Mouse (Mus musculus) retina, adult 2 months (tissue): ENCODE measurements around the gene Fam163b.
A peak's percentile ranks its signal among the peaks of the same experiment; 100 is the strongest.

Source experiments
- DNase-seq: peaks from one replicate; pipeline ENCODE4 v3.0.0-alpha.2; 2012; ENCODE audit warnings: low read depth, low spot score

Gene Fam163b

DNA sequence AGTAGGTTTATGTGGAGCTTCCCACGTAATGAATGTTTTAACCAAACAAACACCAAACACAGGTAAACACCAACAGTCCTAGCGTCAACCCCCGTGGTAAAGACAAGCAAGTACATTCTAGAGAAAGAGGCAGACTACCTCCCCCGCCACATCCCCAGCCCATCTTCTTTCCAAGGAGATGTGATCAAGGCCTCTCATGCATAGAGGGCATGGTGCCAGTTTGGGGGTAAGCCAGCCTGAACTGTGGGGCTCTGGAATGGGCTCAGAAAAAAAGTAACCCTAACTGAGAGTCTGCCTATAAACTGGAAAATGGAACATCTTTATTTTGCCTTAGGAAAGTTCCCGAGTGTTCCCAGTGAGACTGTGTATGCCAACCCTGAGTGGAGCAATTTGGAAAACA, 6.4 kb downstream of the Fam163b start:
- no peak for DNase-seq

DNA sequence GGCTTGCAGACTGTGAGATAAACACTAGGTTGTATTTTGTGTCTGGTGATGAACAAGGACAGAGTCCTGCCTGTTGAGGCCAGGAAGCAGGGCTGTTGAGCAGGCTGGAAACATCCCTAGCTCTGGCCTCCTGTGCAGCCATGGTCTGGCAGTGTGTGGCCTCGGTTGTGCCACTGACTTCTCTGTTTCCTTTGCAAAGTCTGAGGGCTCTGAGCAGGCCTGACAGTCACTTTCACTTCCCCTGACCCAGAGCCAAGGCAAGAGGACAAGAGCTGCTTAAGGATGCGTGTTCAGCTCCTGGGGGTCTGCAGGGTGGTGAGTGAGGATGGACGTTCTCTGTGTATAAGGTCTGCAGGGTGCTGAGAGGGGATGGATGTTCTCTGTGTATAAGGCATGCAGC, 13.3 kb downstream of the Fam163b start:
- DNase-seq, result no peak

DNA sequence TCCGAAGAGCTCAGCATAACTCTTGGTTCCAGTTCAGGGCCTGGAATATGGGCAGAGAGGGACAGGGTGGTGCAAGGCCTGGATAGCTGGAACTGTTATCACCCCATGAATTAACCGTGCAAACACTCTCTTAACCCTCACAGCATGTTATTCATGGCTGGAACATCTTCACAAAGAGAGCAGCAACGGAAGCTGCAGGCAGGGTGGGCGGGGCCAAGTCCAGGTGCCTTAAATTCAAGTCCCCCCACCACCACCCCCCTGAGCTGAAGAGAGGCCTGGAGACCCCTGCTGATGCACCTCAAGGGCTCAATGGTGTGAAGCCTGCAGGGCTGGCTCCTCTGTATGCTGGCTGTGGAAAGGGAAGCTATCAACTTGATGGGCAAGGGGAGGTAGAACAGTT, 15.8 kb downstream of the Fam163b start:
- DNase-seq, result no peak

DNA sequence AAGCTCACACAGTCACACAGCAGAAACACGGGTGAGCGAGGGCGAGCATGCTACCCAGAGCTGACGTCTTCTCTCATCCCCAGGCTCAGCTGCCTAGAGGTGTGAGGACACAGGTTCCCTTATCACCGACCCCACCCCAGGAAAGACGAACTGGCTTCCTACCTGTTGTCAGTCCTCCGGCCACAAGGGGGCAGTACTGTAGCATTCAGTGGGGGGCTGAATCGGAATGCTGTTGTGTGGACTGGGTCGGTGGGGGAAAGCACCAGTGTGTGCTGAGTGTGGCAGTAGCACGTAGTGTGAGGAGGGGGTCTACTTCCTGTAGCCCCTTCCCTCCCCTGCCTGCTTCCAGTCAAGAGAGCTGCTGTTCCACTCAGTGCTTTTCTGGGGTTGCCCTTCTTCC, 16.3 kb downstream of the Fam163b start:
- peak; percentile 20 for DNase-seq

DNA sequence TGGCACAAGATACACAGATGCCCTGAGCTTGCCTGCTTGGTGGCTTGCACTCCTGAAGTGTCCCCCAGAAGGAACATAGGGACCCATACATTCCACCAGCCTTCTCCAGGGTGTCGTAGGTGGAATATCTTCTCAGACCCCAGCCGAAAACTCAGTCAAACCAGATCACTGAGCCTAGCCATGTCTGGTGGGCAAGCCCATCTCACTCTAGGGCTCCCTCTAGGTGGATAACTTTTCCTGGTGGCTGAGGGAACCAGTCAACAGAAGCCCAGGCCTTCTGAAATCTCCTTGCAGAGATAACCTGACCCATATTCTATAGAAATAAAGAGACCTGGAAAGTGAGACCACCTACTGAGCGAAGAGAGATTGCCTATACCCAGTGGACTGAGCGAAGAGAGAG, 19.2 kb downstream of the Fam163b start:
- no peak for DNase-seq

DNA sequence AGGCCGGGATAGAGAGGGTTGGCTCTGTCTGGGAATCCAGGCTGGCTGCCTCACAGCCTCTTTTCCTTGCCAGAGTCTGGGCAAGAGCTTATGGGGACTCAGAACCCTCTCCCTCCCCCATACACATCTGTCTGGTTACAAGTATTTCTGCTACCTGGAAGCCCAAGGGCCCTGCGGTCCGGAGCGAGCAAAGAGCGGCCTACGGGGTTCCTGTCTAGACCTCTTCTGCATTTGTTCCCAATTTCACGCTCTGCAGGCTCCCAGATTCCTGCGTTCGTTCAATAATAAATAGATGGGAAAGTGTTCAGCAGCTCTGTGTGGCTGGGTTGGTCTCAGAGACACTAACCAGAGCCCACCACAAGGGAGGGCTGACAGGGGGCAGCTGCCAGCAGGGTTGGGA, 19.7 kb downstream of the Fam163b start:
- no peak for DNase-seq

DNA sequence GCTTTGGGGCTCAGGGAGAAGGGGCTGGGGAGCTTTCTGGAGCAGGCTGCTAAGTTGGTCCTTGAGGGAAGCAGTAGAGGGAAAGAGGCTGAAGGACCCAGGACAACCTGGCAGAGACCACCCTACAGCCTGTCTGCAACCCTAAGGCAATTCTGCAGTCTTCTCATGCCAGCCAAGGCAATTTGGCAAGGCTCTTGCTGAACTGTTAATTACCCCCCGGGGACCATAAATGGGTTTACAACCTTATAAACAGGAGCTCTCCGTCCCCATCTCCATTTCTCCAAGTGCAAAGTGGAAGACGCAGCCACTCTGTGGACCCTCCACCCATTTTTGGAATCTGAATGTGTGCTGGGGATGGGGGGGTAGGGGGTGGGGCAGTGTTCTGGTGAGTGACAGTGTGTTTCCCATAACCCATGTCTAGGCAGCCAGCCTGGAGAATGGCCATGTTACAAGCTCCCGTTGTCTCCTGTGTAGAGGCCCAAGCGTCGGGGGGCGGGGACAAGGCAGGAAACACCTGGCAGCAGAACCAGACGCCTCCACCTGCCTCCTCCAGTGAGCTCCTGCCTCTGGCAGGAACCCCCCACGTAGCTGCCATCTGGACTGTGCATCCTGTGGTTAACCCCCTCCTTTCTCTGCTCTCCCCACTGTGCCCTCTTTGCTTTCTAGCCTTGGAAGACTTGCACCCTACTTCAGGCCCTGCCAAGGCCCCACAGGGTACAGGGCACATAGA, 20.5 kb downstream of the Fam163b start:
- no peak for DNase-seq

DNA sequence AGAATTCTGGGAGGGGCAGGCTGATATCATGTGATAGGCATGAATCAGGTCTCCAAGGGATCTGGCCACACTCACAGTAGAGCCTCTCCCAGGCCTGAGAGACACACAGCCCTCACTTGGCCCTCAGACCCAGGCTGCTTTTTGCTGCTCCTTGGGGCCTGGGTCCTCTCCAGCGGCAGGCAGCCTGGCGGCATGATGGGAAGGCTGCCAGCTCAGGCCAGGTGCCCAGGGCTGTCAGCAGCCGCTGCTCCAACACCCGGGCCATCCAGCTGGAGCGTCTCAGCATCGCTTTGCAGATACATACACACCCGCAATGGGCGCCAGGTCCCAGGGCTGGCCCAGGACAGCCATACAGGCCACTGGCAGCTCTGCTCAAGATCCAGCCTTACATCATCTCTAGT, 22.1 kb downstream of the Fam163b start:
- no peak for DNase-seq

DNA sequence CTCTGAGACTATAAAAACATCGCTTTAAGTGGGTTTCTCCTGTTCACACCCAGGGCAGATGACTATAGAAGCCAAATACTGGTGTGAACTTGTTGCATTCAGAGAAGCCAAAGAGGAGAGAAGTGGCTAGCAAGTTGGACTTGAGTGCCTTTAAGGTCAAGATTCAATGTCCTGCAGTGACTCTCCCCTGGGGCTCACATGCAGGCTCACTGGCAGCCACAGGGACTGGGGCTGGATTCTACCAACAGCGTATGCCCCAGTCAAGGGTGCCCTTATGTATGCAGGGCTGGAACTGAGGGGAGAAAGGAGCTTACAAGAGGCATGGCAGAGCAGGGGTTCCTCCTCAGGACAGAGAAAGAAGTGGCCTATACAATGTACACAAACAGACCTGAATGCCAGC, 22.5 kb downstream of the Fam163b start:
- DNase-seq, result no peak

DNA sequence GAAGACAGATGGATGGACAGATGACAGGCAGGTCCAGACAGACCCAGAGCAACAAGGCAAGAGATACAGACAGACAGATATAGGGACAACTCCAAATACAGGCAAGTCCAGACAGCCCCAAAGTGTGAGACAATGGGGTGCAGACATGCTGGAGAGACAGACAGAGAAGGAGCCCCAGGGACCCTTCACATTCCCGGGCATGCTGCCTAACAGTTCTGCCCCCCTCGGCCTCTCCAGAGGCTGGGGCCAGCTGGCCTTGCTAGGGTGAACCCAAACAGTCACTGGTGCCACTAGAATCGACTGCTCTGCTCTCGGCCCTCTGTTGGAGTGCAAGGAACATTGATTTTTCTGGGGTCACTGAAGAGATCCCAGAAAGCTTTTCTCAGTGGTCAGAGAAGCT, 23.8 kb downstream of the Fam163b start:
- no peak for DNase-seq

DNA sequence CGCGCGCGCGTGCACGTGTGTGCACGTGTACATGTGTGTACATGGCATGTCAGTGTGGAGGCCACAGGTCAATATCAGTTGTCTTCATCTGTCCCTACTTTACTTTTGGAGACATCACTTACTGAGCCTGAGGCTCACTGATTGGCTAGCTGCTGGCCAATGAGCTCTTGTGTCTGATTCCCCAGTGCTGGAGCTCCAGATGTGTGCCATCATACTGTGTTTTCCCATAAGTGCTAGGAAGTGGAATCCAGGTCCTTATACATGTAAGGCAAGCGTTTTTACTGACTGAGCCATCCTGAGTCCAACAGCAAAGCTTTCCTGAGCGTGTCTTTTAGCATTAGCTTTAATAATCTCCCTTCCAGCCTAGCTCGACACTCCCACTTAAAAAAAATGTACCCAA, 28.1 kb downstream of the Fam163b start:
- no peak for DNase-seq

DNA sequence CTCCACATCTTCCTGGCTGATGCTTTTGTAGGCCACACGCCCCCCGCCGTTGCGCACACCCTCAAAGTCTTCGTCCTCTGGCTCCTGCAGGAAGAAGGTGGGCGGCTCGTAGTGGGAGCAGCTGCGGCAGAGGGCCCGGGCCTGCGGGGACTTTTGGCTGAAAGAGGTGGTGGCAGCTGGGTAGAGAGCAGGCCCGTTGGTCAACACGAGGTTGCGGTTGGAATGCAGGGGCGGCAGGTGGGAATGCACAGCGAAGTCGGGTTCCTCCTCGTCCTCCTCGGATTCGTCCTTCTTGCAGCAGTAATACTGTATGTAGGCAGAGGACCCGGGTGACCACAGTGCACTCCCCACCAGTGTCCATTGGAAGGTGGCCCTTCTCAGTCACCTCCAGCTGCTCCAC, 29.7 kb downstream of the Fam163b start:
- no peak for DNase-seq

DNA sequence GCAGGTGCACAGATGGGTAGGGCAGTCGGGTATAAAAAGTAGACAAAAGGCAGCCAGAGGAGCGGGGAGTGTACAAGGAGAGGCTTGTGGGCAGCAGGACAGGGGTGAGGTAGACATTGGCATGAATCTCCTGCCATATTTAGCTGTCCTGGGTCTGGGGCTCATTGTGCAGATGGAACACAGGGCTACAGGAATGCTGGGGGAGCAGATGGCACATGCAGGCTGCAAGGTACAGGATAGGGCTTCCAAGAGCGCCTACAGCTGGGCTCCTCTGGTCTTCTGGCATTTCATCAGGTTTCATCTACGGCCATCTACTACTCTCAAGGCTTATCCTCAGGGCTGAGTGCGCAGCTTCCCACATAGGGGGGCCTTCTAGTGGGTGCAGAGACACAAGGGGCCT, 33.2 kb downstream of the Fam163b start:
- DNase-seq, result no peak

DNA sequence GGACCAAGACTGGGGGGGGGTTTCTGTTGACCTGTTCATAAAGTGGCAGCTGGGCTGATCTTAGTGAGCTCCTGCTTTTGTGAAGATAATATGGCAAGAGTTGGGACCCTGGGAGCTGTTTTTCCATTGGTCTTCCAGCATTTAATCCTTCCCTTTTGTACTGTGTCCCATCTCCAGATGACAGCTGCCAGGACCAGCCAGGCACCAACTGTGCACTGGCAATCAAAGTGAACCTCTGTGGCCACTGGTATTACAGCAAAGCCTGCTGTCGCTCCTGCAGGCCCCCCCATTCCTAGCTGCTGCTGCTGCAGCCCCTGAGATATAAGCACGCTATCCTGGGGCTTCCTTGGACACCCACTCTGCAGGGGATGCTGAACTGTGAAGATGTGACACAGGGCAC, 34.1 kb downstream of the Fam163b start:
- no peak for DNase-seq

DNA sequence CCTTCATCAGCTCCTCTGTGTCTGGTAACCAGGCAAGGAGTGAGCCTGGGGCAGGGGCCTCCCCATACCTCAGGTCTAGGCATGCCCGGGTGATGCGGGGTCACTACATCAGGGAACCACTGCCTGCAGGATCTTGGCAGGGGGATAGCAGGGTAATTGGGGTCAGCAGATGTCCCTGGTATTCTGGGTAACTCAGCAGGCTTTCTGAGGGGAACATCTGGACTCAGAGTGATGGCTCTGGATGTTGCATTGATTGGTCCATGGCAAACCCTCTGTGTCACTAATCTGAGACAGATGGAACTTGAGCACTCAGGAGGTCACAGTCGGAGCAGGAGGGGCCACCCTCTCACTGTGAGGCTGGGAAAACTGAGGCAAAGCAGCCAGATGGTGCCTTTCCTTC, 35.5 kb downstream of the Fam163b start:
- peak; percentile 29 for DNase-seq

DNA sequence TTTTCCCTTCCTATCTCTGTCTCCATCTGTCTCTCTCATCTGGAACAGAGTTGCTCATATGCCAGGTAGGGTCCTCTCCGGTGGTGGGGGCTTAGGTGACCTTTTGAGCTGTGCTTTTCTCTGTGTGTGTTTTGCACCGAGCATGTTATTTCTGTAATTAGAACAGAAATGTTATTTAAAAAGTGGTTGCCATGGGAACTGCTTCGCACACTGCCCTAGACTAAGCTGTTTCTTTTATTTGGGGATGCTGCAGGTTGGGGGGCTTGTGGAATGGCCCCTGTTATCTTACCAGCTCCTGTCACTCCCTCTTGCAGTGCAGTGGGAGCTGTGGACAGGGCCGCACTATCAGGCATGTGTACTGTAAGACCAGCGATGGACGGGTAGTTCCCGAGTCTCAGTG, 38.7 kb downstream of the Fam163b start:
- DNase-seq, result no peak

DNA sequence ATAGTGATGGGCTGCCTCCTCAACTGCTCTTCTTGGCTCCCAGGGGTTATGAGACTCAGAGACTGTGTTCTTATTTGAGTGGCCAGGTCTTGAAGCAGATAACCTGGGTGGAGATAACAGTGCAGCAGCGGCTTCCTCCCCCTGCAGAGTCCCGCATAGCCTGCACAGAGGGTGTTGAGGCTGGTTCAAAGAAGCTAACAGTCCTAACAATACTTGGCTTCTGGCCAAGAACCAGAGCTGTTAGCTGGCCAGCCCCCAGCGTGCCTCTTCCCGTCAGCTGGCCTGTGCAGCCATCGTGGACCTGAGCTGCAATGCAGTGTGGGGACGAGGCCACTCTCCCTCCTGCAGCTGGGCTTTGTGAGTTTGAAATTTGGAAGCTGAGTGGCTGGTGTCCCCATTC, 44.5 kb downstream of the Fam163b start:
- DNase-seq, result no peak

DNA sequence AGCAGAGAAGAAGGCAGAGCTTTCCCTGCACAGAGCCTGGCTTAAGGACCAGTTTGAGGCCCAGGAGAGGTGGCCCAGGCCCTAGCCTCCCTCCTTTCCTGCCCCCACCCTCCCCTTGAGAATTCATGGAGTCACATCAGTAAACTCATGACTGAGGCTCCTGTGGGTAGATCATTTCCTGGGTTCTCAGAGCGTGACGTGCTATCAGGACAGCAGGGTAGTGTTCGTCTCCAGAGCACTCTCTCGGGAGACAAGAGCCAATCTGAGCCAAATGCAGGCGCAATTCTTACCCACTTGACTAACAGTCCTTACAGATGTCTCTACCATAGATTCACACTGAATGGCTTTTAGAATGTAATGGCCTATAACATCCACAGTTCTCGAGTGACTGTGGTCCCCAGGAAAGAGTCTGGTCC, 45.0 kb downstream of the Fam163b start:
- no peak for DNase-seq

DNA sequence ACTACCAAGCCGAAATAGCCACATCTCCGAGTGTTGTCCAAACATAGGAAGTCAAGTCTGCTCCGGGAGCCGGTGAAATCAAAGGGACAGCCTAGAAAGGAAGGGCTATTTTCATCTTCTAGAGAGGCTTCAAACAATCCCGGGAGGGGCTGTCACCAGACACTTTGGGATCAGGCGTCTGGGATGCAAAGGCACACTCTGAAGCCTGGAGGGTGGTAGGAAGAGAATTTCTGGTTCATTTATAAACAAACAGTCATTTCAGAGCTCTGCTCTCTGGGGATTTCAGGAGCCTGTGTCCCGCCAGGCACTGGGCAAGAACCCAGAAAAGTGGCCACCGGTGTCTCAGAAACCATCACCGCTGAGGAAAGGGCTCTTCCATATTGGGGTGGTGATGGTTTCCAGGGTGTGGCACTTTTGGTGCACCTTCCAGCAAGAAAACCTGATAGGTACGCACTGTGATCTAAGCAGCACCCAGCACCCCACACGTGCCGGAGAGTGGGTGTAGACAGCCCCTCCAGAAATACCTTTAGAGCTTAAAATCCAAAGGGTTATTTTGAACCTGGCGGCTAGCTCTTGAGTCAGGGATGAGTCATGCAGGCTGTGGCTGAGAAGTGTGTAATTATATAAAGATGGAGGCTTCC, 45.8 kb downstream of the Fam163b start:
- DNase-seq, result no peak

DNA sequence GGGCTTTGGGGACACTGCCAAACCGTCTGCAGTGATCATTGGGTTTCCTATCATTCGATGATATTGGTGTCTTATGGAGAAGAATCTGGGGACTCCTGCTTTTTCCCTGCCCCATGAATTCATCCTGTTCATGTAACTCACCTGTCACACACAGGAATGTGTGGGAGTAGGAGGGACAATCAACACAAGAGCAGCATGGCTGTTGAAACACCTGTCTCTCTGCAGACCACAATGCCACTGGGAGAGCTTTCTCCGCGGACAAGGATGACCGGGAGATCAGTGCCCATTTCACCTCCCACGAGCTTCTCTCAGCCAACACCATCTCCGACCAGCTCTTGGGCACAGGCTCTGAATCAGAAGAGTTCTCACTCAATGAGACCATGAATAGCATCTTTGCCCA, 47.1 kb downstream of the Fam163b start:
- no peak for DNase-seq

DNA sequence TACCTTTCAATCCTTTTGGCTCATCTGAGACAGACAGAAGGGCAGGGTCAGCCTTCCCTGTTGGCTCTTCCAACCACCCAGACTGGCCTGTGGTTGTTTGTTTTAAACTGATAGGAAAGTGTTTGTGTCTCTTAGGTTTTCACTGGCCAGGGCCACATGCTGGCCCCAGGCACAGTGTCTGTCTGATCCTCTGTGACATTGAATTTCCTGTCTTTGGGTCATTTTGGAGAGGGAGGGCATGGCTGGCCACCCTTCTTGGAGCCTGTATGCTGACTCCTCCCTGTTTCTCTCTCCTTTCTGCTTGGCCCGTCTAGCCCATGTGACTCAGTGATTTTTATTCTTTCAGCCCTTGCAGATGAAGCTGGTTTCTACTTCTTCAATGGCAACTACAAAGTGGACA, 53.1 kb downstream of the Fam163b start:
- DNase-seq, result no peak

DNA sequence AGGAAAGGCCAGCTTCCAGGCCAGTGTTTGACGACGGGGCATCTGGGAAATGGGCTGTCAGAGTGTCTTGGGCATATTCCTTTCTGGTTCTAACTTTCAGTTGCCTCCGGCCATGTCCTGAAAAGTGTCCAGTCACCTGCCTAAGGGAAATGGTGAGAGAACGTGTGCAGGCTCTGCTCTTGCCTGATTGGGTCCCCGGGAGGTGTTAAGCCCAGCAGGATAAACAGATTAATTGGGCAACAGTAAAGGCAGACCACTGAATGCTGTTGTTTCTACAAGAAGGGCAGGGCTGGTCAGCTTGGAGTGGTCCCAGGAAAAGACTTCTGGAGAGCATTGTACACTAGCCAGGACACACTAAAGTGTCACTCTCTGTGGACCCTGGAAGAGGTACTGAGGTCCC, 53.6 kb downstream of the Fam163b start:
- no peak for DNase-seq

DNA sequence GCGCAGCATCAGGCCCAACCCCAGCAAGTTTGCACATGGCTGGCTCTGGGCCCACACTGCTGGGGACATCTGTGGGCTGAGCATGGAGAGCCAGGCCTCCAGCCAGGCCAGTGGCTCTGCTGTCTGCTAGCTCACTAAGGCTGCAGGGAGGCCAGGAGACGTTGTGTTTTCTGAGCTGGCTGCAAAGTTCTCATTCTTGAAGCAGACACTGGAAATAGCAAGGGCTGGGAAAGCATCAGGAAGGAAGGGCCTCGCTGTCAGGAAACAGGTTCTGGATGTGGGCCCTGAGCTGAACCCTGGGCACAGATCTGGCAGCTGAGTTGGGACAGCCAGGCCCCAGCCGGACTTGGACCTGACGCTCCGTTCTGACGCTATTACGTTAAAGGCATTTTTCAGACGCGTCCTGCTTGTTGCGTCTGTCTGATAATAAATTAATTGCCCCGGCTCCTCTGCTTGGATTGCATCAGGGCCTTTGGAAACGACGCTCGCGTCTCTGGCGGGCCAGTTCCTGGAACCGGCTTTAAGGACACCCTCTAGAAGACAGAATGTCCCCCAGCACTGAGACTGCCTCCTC, 54.1 kb downstream of the Fam163b start:
- DNase-seq, result no peak
